Mouse (Mus musculus): Measurements from ENCODE around the gene Mast4. TPM values are rescaled to one million over a fixed set of nuclear protein-coding genes. Genes with fewer than 3 reads are reported as not detected.

Mast4 gene
- total and polyA plus RNA-seq, 3 experiments, result 2.7 to 7.0 TPM; not detected in 1

- TF ChIP-seq GABPA (IDR thresholded peaks at IDR 0.05; ENCODE audit: low read depth, low read length), result no peak
- no peak for TF ChIP-seq CHD1 (IDR thresholded peaks at IDR 0.05; ENCODE audit: low read depth, low read length)
- Histone ChIP-seq H3K4me1 (ENCODE audit: control insufficient read depth in 1 of 2, insufficient read depth in 2 of 2, low read length in 2 of 2) (peaks cover 24 to 28% of the 10 kb centered on the region in 2 experiments), H3K27me3 (ENCODE audit: control insufficient read depth in 1 of 2, insufficient read depth in 2 of 2, low read length in 2 of 2) (no peaks in the 10 kb centered on the region), H3K9ac (ENCODE audit: control insufficient read depth, low read depth, low read length, poor library complexity, severe bottlenecking) (no peak overlapping the region), H3K9me3 (replicated peaks; ENCODE audit: insufficient read depth, low read length) (no peaks in the 10 kb centered on the region), H3K4me3 (ENCODE audit: control insufficient read depth in 1 of 2, insufficient read depth in 1 of 2, low read depth in 2 of 2, low read length in 2 of 2) (no peak overlapping the region), H3K36me3 (ENCODE audit: control insufficient read depth in 1 of 2, insufficient read depth in 2 of 2, low read length in 2 of 2) (peaks cover 0 to 36% of the 10 kb centered on the region in 2 experiments; a peak in 2 of 4 replicates), H3K27ac (ENCODE audit: control insufficient read depth, low read depth, low read length) (no peak overlapping the region), H3K79me2 (ENCODE audit: control insufficient read depth, insufficient read depth, low read length, poor library complexity) (no peaks in the 10 kb centered on the region)
- no peak for DNase-seq (ENCODE audit: low read depth, low spot score)
Observed at GRCm38 (mm10) chr13:102774786-102775201, 559.5 kb downstream of the Mast4 start.

- Histone ChIP-seq H3K4me3 (ENCODE audit: control insufficient read depth in 1 of 2, insufficient read depth in 1 of 2, low read depth in 2 of 2, low read length in 2 of 2) (peak overlapping the region; percentile 15; a peak in 2 of 4 replicates), H3K79me2 (ENCODE audit: control insufficient read depth, insufficient read depth, low read length, poor library complexity) (no peaks in the 10 kb centered on the region), H3K27me3 (ENCODE audit: control insufficient read depth in 1 of 2, insufficient read depth in 2 of 2, low read length in 2 of 2) (no peaks in the 10 kb centered on the region), H3K4me1 (ENCODE audit: control insufficient read depth in 1 of 2, insufficient read depth in 2 of 2, low read length in 2 of 2) (peaks cover 21 to 25% of the 10 kb centered on the region in 2 experiments), H3K9ac (ENCODE audit: control insufficient read depth, low read depth, low read length, poor library complexity, severe bottlenecking) (peak overlapping the region; percentile 62), H3K27ac (ENCODE audit: control insufficient read depth, low read depth, low read length) (peak overlapping the region; percentile 97), H3K9me3 (replicated peaks; ENCODE audit: insufficient read depth, low read length) (no peaks in the 10 kb centered on the region), H3K36me3 (ENCODE audit: control insufficient read depth in 1 of 2, insufficient read depth in 2 of 2, low read length in 2 of 2) (peaks cover 0 to 40% of the 10 kb centered on the region in 2 experiments; a peak in 2 of 4 replicates)
- DNase-seq (ENCODE audit: low read depth, low spot score), result peak; percentile 93
- TF ChIP-seq ETS1 (IDR thresholded peaks at IDR 0.05; ENCODE audit: low read depth, low read length), result peak; percentile 77
- no peak for TF ChIP-seq E2F4 (IDR thresholded peaks at IDR 0.05; ENCODE audit: borderline replicate concordance, low read depth, low read length)
- TF ChIP-seq MYB (IDR thresholded peaks at IDR 0.05; ENCODE audit: low read depth, low read length), result peak; percentile 94
- no peak for TF ChIP-seq TAL1 (IDR thresholded peaks at IDR 0.05; ENCODE audit: low read length)
- TF ChIP-seq EP300 (IDR thresholded peaks at IDR 0.05; ENCODE audit: low read depth in 1 of 2, low read length in 2 of 2), result peak; percentile 95
- TF ChIP-seq HCFC1 (IDR thresholded peaks at IDR 0.05; ENCODE audit: low read depth, low read length), result peak; percentile 18; the same call in 1 of the 2 replicates
- peak; percentile 42; the same call in 1 of the 2 replicates for TF ChIP-seq MXI1 (IDR thresholded peaks at IDR 0.05; ENCODE audit: low read depth, low read length)
- TF ChIP-seq ZMIZ1 (IDR thresholded peaks at IDR 0.05; ENCODE audit: low read depth, low read length), result peak; percentile 27; the same call in 1 of the 2 replicates
- TF ChIP-seq MAX (IDR thresholded peaks at IDR 0.05; ENCODE audit: low read length), result 0 out of 2 replicates have a peak, but pooled peaks have one; percentile 36
- no peak for TF ChIP-seq POLR2AphosphoS5 (IDR thresholded peaks at IDR 0.05; ENCODE audit: borderline replicate concordance, low read depth, low read length)
- peak; percentile 92 for TF ChIP-seq GATA1 (IDR thresholded peaks at IDR 0.05; ENCODE audit: low read depth, low read length)
- TF ChIP-seq CHD1 (IDR thresholded peaks at IDR 0.05; ENCODE audit: low read depth, low read length), result peak; percentile 38; the same call in 1 of the 2 replicates
- no peak for TF ChIP-seq RAD21 (IDR thresholded peaks at IDR 0.05; ENCODE audit: low read depth, low read length)
- TF ChIP-seq TBP (IDR thresholded peaks at IDR 0.05; ENCODE audit: low read depth, low read length), result 0 out of 2 replicates have a peak, but pooled peaks have one; percentile 16
- TF ChIP-seq TCF12 (IDR thresholded peaks at IDR 0.05; ENCODE audit: low read depth, low read length), result peak; percentile 90
- TF ChIP-seq USF1 (IDR thresholded peaks at IDR 0.05; ENCODE audit: low read depth, low read length), result no peak
- TF ChIP-seq ELF1 (IDR thresholded peaks at IDR 0.05; ENCODE audit: low read depth, low read length), result no peak
- TF ChIP-seq RCOR1 (IDR thresholded peaks at IDR 0.05; ENCODE audit: low read depth, low read length), result peak; percentile 95
- no peak for TF ChIP-seq USF2 (IDR thresholded peaks at IDR 0.05; ENCODE audit: borderline replicate concordance in 1 of 2, insufficient read depth in 1 of 2, low read depth in 1 of 2, low read length in 2 of 2)
- no peak for TF ChIP-seq NRF1 (IDR thresholded peaks at IDR 0.05; ENCODE audit: insufficient read depth, low read depth, low read length, poor library complexity, severe bottlenecking)
- TF ChIP-seq ZKSCAN1 (IDR thresholded peaks at IDR 0.05; ENCODE audit: low read depth, low read length), result no peak
- peak; percentile 95 for TF ChIP-seq ZNF384 (IDR thresholded peaks at IDR 0.05; ENCODE audit: low read depth, low read length)
- peak; percentile 56; the same call in 1 of the 2 replicates for TF ChIP-seq JUND (IDR thresholded peaks at IDR 0.05; ENCODE audit: low read depth, low read length)
- TF ChIP-seq CHD2 (IDR thresholded peaks at IDR 0.05; ENCODE audit: low read length), result no peak
- TF ChIP-seq SIN3A (IDR thresholded peaks at IDR 0.05; ENCODE audit: low read length), result peak; percentile 89
- no peak for TF ChIP-seq POLR2AphosphoS2 (IDR thresholded peaks at IDR 0.05; ENCODE audit: low read length)
Observed at GRCm38 (mm10) chr13:102773169-102773568, 561.1 kb downstream of the Mast4 start.

Data from MEL (cell line).